ENCODE assay signal across 17 mouse cellular contexts in the genomic region with DNA sequence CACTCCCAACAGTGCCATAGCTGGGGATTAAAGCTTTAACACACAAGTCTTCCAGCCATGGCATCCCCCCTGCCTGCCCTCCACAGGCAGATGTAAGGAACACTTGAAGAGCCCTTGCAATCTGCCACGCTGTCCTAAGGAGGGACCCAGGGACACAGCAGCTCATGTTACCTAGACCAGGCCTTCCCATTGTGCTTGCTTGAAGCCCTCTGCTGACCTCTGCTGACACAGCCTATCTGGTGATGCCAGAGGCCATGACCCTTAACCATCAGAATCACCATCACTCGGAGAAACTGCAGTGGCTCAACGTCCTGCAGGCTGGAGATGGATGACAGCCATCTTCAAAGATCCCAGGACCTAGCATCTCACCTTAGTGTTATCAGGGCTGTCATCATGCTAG. TPM values are rescaled to one million over a fixed set of nuclear protein-coding genes. Genes with fewer than 3 reads are reported as not detected.
DNase-seq lines count a peak whose midpoint lies in the region; ATAC-seq and TF ChIP-seq lines count a peak whose summit lies in the region.
"Had no signal": no experiment of that assay in that cellular context is flagged by ENCODE, and none has a peak within 500 bp of the region (broad histone marks: within the 10 kb centered on the region; RNA-seq: fewer than 3 reads in every experiment).

No protein-coding gene starts in this region.

- peaks cover 50% of the 10 kb centered on the region for H3K27me3 ChIP-seq in heart, embryonic 10.5 days (ENCODE audit: insufficient read depth, poor library complexity, severe bottlenecking)
- H3K27me3 ChIP-seq in forebrain, embryonic 13.5 days, result peaks cover 8% of the 10 kb centered on the region
- peaks cover 6% of the 10 kb centered on the region; the same call in 1 of the 2 replicates for H3K27me3 ChIP-seq in hindbrain, embryonic 15.5 days
- peaks cover 6% of the 10 kb centered on the region; the same call in 1 of the 2 replicates for H3K27me3 ChIP-seq in midbrain, postnatal 0 days (ENCODE audit: insufficient read depth, low read length)
- peaks cover 61% of the 10 kb centered on the region for H3K27me3 ChIP-seq in limb, embryonic 10.5 days (ENCODE audit: low read depth, poor library complexity, severe bottlenecking)

- peaks cover 2% of the 10 kb centered on the region; the same call in 1 of the 2 replicates for H3K36me3 ChIP-seq in heart, embryonic 10.5 days
- H3K36me3 ChIP-seq in forebrain, embryonic 13.5 days (ENCODE audit: poor library complexity, severe bottlenecking), result peaks cover 17% of the 10 kb centered on the region
- H3K36me3 ChIP-seq in hindbrain, embryonic 15.5 days, result no peaks in the 10 kb centered on the region
- H3K36me3 ChIP-seq in midbrain, postnatal 0 days (ENCODE audit: insufficient read depth, low read length), result no peaks in the 10 kb centered on the region
- no peaks in the 10 kb centered on the region for H3K36me3 ChIP-seq in limb, embryonic 10.5 days
- H3K36me3 ChIP-seq: embryonic facial prominence, embryonic 15.5 days; limb, embryonic 13.5 days had no signal

- no peak overlapping the region for H3K4me3 ChIP-seq in heart, embryonic 10.5 days
- no peak overlapping the region for H3K4me3 ChIP-seq in forebrain, embryonic 13.5 days
- no peak overlapping the region for H3K4me3 ChIP-seq in hindbrain, embryonic 15.5 days
- no peak overlapping the region for H3K4me3 ChIP-seq in midbrain, postnatal 0 days (ENCODE audit: low read depth, low read length)
- no peak overlapping the region for H3K4me3 ChIP-seq in limb, embryonic 10.5 days
- H3K4me3 ChIP-seq: embryonic facial prominence, embryonic 15.5 days; limb, embryonic 13.5 days had no signal

- ATAC-seq in forebrain, embryonic 13.5 days, result no peak
- no peak for ATAC-seq in hindbrain, embryonic 15.5 days (ENCODE audit: low FRiP score, low read depth)
- no peak for ATAC-seq in midbrain, postnatal 0 days (ENCODE audit: low FRiP score)
- no peak for ATAC-seq in activated CD4-positive, CD25-positive, alpha-beta regulatory T cell, adult 4 months
- ATAC-seq: intestine, postnatal 0 days had no signal

- DNase-seq in heart, embryonic 10.5 days (ENCODE audit: low spot score), result no peak
- no peak for DNase-seq in heart, adult 11 months
- DNase-seq in midbrain, postnatal 0 days (ENCODE audit: low spot score), result no peak
- no peak for DNase-seq in limb, embryonic 10.5 days (ENCODE audit: low spot score)
- no peak for DNase-seq in gastrocnemius, postnatal 14 days
- DNase-seq: adrenal gland, adult 2 months; cerebellum, postnatal 36 days; lung, adult 18-20 months; spleen, adult 18-20 months; thymus, postnatal 4 days had no signal

- intact Hi-C loops in gastrocnemius, postnatal 14 days (cut with DNase I; ENCODE audit: low total_unique reads), result no loop called here

- 31% methylated on average over 3 of the region's 3 CpGs for WGBS in heart, embryonic 10.5 days
- 56% methylated on average over 3 of the region's 3 CpGs for WGBS in forebrain, embryonic 13.5 days
- WGBS in hindbrain, embryonic 15.5 days, result 30% methylated on average over 3 of the region's 3 CpGs
- 43% methylated on average over 3 of the region's 3 CpGs for WGBS in midbrain, postnatal 0 days
- 20% methylated on average over 3 of the region's 3 CpGs for WGBS in limb, embryonic 10.5 days

- H3K27ac ChIP-seq in heart, embryonic 10.5 days, result peak overlapping the region; percentile 47; the same call in 1 of the 2 replicates
- H3K27ac ChIP-seq in forebrain, embryonic 13.5 days, result peak overlapping the region; percentile 99
- 0 out of 2 replicates have a peak overlapping the region, but pooled peaks have one; percentile 30 for H3K27ac ChIP-seq in hindbrain, embryonic 15.5 days (replicated peaks)
- peak overlapping the region; percentile 27; the same call in 1 of the 2 replicates for H3K27ac ChIP-seq in midbrain, postnatal 0 days (ENCODE audit: low read depth, low read length)
- H3K27ac ChIP-seq in limb, embryonic 10.5 days, result no peak overlapping the region
- H3K27ac ChIP-seq: embryonic facial prominence, embryonic 15.5 days; limb, embryonic 13.5 days had no signal

- H3K9me3 ChIP-seq in heart, embryonic 10.5 days, result no peaks in the 10 kb centered on the region
- H3K9me3 ChIP-seq in forebrain, embryonic 13.5 days (replicated peaks), result no peaks in the 10 kb centered on the region
- H3K9me3 ChIP-seq in hindbrain, embryonic 15.5 days, result no peaks in the 10 kb centered on the region
- H3K9me3 ChIP-seq in midbrain, postnatal 0 days (ENCODE audit: low read length), result no peaks in the 10 kb centered on the region
- H3K9me3 ChIP-seq in limb, embryonic 10.5 days (replicated peaks), result no peaks in the 10 kb centered on the region
- H3K9me3 ChIP-seq: embryonic facial prominence, embryonic 15.5 days; limb, embryonic 13.5 days had no signal

- H3K9ac ChIP-seq in forebrain, embryonic 13.5 days, result no peak overlapping the region
- no peak overlapping the region for H3K9ac ChIP-seq in hindbrain, embryonic 15.5 days
- no peak overlapping the region for H3K9ac ChIP-seq in midbrain, postnatal 0 days (replicated peaks; ENCODE audit: low read length, poor library complexity, severe bottlenecking)
- H3K9ac ChIP-seq: embryonic facial prominence, embryonic 15.5 days; limb, embryonic 13.5 days had no signal

- no peak; the same call in 1 of the 2 replicates for TF ChIP-seq CTCF in midbrain, postnatal 0 days (IDR thresholded peaks at IDR 0.05)

- no peak overlapping the region for H3K4me2 ChIP-seq in forebrain, embryonic 13.5 days
- H3K4me2 ChIP-seq in hindbrain, embryonic 15.5 days, result no peak overlapping the region
- H3K4me2 ChIP-seq in midbrain, postnatal 0 days (ENCODE audit: low read depth, low read length, poor library complexity, severe bottlenecking), result no peak overlapping the region
- H3K4me2 ChIP-seq: embryonic facial prominence, embryonic 15.5 days; limb, embryonic 13.5 days had no signal

- H3K4me1 ChIP-seq in heart, embryonic 10.5 days, result peaks cover 86% of the 10 kb centered on the region
- H3K4me1 ChIP-seq in forebrain, embryonic 13.5 days, result peaks cover 95% of the 10 kb centered on the region
- H3K4me1 ChIP-seq in hindbrain, embryonic 15.5 days (replicated peaks), result peaks cover 73% of the 10 kb centered on the region
- peaks cover 14% of the 10 kb centered on the region for H3K4me1 ChIP-seq in midbrain, postnatal 0 days (ENCODE audit: insufficient read depth, low read length)
- H3K4me1 ChIP-seq in limb, embryonic 10.5 days, result peaks cover 81% of the 10 kb centered on the region

RNA-seq across cellular contexts. Expression of gene Igfbpl1, which starts 4.7 kb away (rescaled TPM):
- polyA plus RNA-seq in heart, embryonic 10.5 days (2016; fragmentation: Nextera tagmentation; extraction: Ambion mirVana), result 7.4 and 15.7 TPM in 2 replicates
- polyA plus RNA-seq in forebrain, embryonic 13.5 days (2015; fragmentation: Nextera tagmentation; extraction: Ambion mirVana), result 78.5 and 86.8 TPM in 2 replicates
- 36.3 and 59.8 TPM in 2 replicates for polyA plus RNA-seq in hindbrain, embryonic 15.5 days (2015; fragmentation: Nextera tagmentation; extraction: Ambion mirVana)
- total RNA-seq in midbrain, postnatal 0 days (2014; rRNA removed), result 36.5 and 51.6 TPM in 2 replicates
- polyA plus RNA-seq in midbrain, postnatal 0 days (2015; fragmentation: Nextera tagmentation; extraction: Ambion mirVana), result 8.5 and 10.3 TPM in 2 replicates
- polyA plus RNA-seq in limb, embryonic 10.5 days (2016; fragmentation: Nextera tagmentation; extraction: Ambion mirVana), result 0.28 and 0.48 TPM in 2 replicates
- total RNA-seq in gastrocnemius, postnatal 14 days (2021), result not detected
- not detected for polyA plus RNA-seq in activated CD4-positive, CD25-positive, alpha-beta regulatory T cell, adult 4 months (2017; shearing (Covaris generic))
- total RNA-seq: adrenal gland, adult 2 months; megakaryocyte, adult 5-6 weeks had no signal
- polyA plus RNA-seq: adrenal gland, adult 2 months had no signal

RNA-seq across cellular contexts. Expression of gene Aldh1b1, which starts 23.2 kb away (rescaled TPM):
- 46.1 and 80.9 TPM in 2 replicates for polyA plus RNA-seq in heart, embryonic 10.5 days (2016; fragmentation: Nextera tagmentation; extraction: Ambion mirVana)
- polyA plus RNA-seq in forebrain, embryonic 13.5 days (2015; fragmentation: Nextera tagmentation; extraction: Ambion mirVana), result 14.7 and 17.6 TPM in 2 replicates
- polyA plus RNA-seq in hindbrain, embryonic 15.5 days (2015; fragmentation: Nextera tagmentation; extraction: Ambion mirVana), result 17.9 and 19.9 TPM in 2 replicates
- total RNA-seq in midbrain, postnatal 0 days (2014; rRNA removed), result 17.6 and 20.3 TPM in 2 replicates
- 22.6 and 23.6 TPM in 2 replicates for polyA plus RNA-seq in midbrain, postnatal 0 days (2015; fragmentation: Nextera tagmentation; extraction: Ambion mirVana)
- polyA plus RNA-seq in limb, embryonic 10.5 days (2016; fragmentation: Nextera tagmentation; extraction: Ambion mirVana), result 2.5 and 2.9 TPM in 2 replicates
- total RNA-seq in gastrocnemius, postnatal 14 days (2021), result 1 to 10 TPM in 1 of 2 experiments, under 1 TPM in 1; 1.00 to 1.5 TPM
- polyA plus RNA-seq in activated CD4-positive, CD25-positive, alpha-beta regulatory T cell, adult 4 months (2017; shearing (Covaris generic)), result 10 to 100 TPM in 1 of 2 experiments, 1 to 10 TPM in 1; 3.0 to 10.2 TPM

RNA-seq across cellular contexts. Expression of gene Stra6l, which starts 26.5 kb away (rescaled TPM):
- polyA plus RNA-seq in heart, embryonic 10.5 days (2016; fragmentation: Nextera tagmentation; extraction: Ambion mirVana), result 0.21 and 0.55 TPM in 2 replicates
- polyA plus RNA-seq in forebrain, embryonic 13.5 days (2015; fragmentation: Nextera tagmentation; extraction: Ambion mirVana), result 1.1 and 1.5 TPM in 2 replicates
- polyA plus RNA-seq in hindbrain, embryonic 15.5 days (2015; fragmentation: Nextera tagmentation; extraction: Ambion mirVana), result 0.35 and 0.42 TPM in 2 replicates
- total RNA-seq in midbrain, postnatal 0 days (2014; rRNA removed), result 0.71 and 1.4 TPM in 2 replicates
- 0.46 and 0.56 TPM in 2 replicates for polyA plus RNA-seq in midbrain, postnatal 0 days (2015; fragmentation: Nextera tagmentation; extraction: Ambion mirVana)
- polyA plus RNA-seq in limb, embryonic 10.5 days (2016; fragmentation: Nextera tagmentation; extraction: Ambion mirVana), result 0.83 and 1.7 TPM in 2 replicates
- total RNA-seq in gastrocnemius, postnatal 14 days (2021), result not detected
- polyA plus RNA-seq in activated CD4-positive, CD25-positive, alpha-beta regulatory T cell, adult 4 months (2017; shearing (Covaris generic)), result under 1 TPM in 1 of 2 experiments, not detected in 1; 0.15 TPM
